Mouse (Mus musculus) cerebellum, adult (tissue): ENCODE results near the gene Nf1.

Experiments
- ATAC-seq: cut with Nextera tagmentation; 2 replicates; pipeline ENCODE4 v1.9.2; 2017; ENCODE audit warnings: mild to moderate bottlenecking, moderate library complexity, mixed read lengths; ENCODE audit not compliant: insufficient number of reproducible peaks, low FRiP score, low TSS enrichment

Gene Nf1

GRCm38 (mm10) chr11:79575383-79576073, 236.0 kb downstream of the Nf1 start:
- no peak for ATAC-seq

GRCm38 (mm10) chr11:79577741-79578140, 238.2 kb downstream of the Nf1 start:
- no peak for ATAC-seq

- ATAC-seq = no peak
Measured at GRCm38 (mm10) chr11:79580660-79581059, 241.2 kb downstream of the Nf1 start.

GRCm38 (mm10) chr11:79581257-79581656, 241.8 kb downstream of the Nf1 start:
- no peak for ATAC-seq

GRCm38 (mm10) chr11:79584191-79584590, 244.7 kb downstream of the Nf1 start:
- 0 out of 2 replicates have a peak, but pooled peaks have one; percentile 49 for ATAC-seq

GRCm38 (mm10) chr11:79589317-79590075, 250.0 kb downstream of the Nf1 start:
- no peak for ATAC-seq

GRCm38 (mm10) chr11:79590664-79591590, 251.4 kb downstream of the Nf1 start, which contains the start of gene Rab11fip4:
Gene Rab11fip4 (plus strand): TSS chr11:79591212.
- peak; percentile 40; the same call in 1 of the 2 replicates for ATAC-seq

- ATAC-seq = peak; percentile 66
Measured at GRCm38 (mm10) chr11:79591591-79591975, 252.1 kb downstream of the Nf1 start.

GRCm38 (mm10) chr11:79593495-79593894, 254.0 kb downstream of the Nf1 start:
- no peak for ATAC-seq

GRCm38 (mm10) chr11:79610454-79610853, 271.0 kb downstream of the Nf1 start:
- no peak for ATAC-seq

GRCm38 (mm10) chr11:79611011-79611666, 271.6 kb downstream of the Nf1 start:
- no peak for ATAC-seq

- no peak for ATAC-seq
Measured at GRCm38 (mm10) chr11:79612046-79612600, 272.6 kb downstream of the Nf1 start.

- no peak for ATAC-seq
Measured at GRCm38 (mm10) chr11:79613084-79613483, 273.6 kb downstream of the Nf1 start.

GRCm38 (mm10) chr11:79613711-79614110, 274.2 kb downstream of the Nf1 start:
- ATAC-seq = no peak

GRCm38 (mm10) chr11:79614880-79615279, 275.4 kb downstream of the Nf1 start:
- no peak for ATAC-seq

GRCm38 (mm10) chr11:79615871-79616270, 276.4 kb downstream of the Nf1 start:
- ATAC-seq = no peak

GRCm38 (mm10) chr11:79617991-79618390, 278.5 kb downstream of the Nf1 start:
- ATAC-seq = no peak

- ATAC-seq = no peak
Measured at GRCm38 (mm10) chr11:79623029-79623428, 283.5 kb downstream of the Nf1 start.

- peak; percentile 74 for ATAC-seq
Measured at GRCm38 (mm10) chr11:79624801-79625302, 285.4 kb downstream of the Nf1 start.

- ATAC-seq = no peak
Measured at GRCm38 (mm10) chr11:79628716-79629115, 289.2 kb downstream of the Nf1 start.
